In genomic region chr7:45403532-45404261, GRCm38 (mm10) we compare ENCODE assay signal across 8 mouse cellular contexts. TPM values are rescaled to one million over a fixed set of nuclear protein-coding genes. Genes with fewer than 3 reads are reported as not detected.
DNase-seq lines count a peak whose midpoint lies in the region; ATAC-seq and TF ChIP-seq lines count a peak whose summit lies in the region.

No protein-coding gene starts in this region.

- intact Hi-C loops in heart, postnatal 14 days (cut with DNase I): loop anchor here (2.0 kb wide), 1 partner anchor 99 kb away; no protein-coding TSS in a partner anchor

- no peak overlapping the region for H3K27ac ChIP-seq in neural tube, embryonic 15.5 days (replicated peaks)
- no peak overlapping the region for H3K27ac ChIP-seq in liver, embryonic 14.5 days
- H3K27ac ChIP-seq in spleen, adult 2 months (ENCODE audit: insufficient read depth, low read length): no peak overlapping the region

- no peaks in the 10 kb centered on the region for H3K36me3 ChIP-seq in neural tube, embryonic 15.5 days
- no peaks in the 10 kb centered on the region for H3K36me3 ChIP-seq in liver, embryonic 14.5 days (replicated peaks; ENCODE audit: control insufficient read depth, insufficient read depth, low read depth)
- H3K36me3 ChIP-seq in spleen, adult 2 months (ENCODE audit: control insufficient read depth, insufficient read depth, low read length): no peaks in the 10 kb centered on the region

- 50% methylated on average over 6 of the region's 6 CpGs for WGBS in neural tube, embryonic 15.5 days
- WGBS in liver, embryonic 14.5 days (ENCODE audit: insufficient replicate concordance): 36% methylated on average over 6 of the region's 6 CpGs
- 38% methylated on average over 6 of the region's 6 CpGs for WGBS in spleen, adult 2 months

- DNase-seq in cerebellum, adult 18-20 months: peak; percentile 53 to 65
- DNase-seq in neural tube, embryonic 10.5 days (ENCODE audit: extremely low spot score, low spot score): peak; percentile 61
- peak; percentile 69 for DNase-seq in brain, embryonic 14.5 days (ENCODE audit: low read depth)
- DNase-seq in heart, postnatal 14 days: peak; percentile 63 to 73
- peak; percentile 45 to 50 (median 47) for DNase-seq in liver, embryonic 14.5 days (ENCODE audit: low read depth in 3 of 3, low spot score in 3 of 3)
- peak; percentile 59 to 60 for DNase-seq in spleen, adult 2 months (ENCODE audit: low read depth in 1 of 2, low spot score in 2 of 2)

- peaks cover 39% of the 10 kb centered on the region for H3K27me3 ChIP-seq in neural tube, embryonic 15.5 days (replicated peaks)
- peaks cover 37% of the 10 kb centered on the region for H3K27me3 ChIP-seq in liver, embryonic 14.5 days (ENCODE audit: control insufficient read depth, insufficient read depth, low read length)
- H3K27me3 ChIP-seq in spleen, adult 2 months (ENCODE audit: control insufficient read depth, insufficient read depth, low read length): peaks cover 12% of the 10 kb centered on the region

- no peak for ATAC-seq in cerebellum, adult (ENCODE audit: insufficient number of reproducible peaks, low FRiP score, low TSS enrichment)
- ATAC-seq in neural tube, embryonic 15.5 days (ENCODE audit: low FRiP score): no peak
- ATAC-seq in liver, embryonic 14.5 days (ENCODE audit: insufficient read depth): no peak

- no peak for TF ChIP-seq EP300 in liver, embryonic 14.5 days (IDR thresholded peaks at IDR 0.05; ENCODE audit: low read depth)

- peak; percentile 56; the same call in 1 of the 2 replicates for TF ChIP-seq CTCF in brain, embryonic 14.5 days (IDR thresholded peaks at IDR 0.05; ENCODE audit: borderline replicate concordance, extremely low read depth, insufficient read depth, insufficient read length)
- TF ChIP-seq CTCF in liver, embryonic 14.5 days (IDR thresholded peaks at IDR 0.05; ENCODE audit: low read depth): peak; percentile 72
- peak; percentile 36; the same call in 1 of the 2 replicates for TF ChIP-seq CTCF in spleen, adult 2 months (IDR thresholded peaks at IDR 0.05; ENCODE audit: extremely low read depth, insufficient read depth, insufficient read length, insufficient replicate concordance)

- no peak overlapping the region for H3K4me2 ChIP-seq in neural tube, embryonic 15.5 days
- no peak overlapping the region for H3K4me2 ChIP-seq in liver, embryonic 14.5 days (ENCODE audit: low read depth)

- no peak for TF ChIP-seq POLR2A in brain, embryonic 14.5 days (IDR thresholded peaks at IDR 0.05; ENCODE audit: borderline replicate concordance, extremely low read depth, insufficient read depth, insufficient read length, poor library complexity, severe bottlenecking)
- TF ChIP-seq POLR2A in spleen, adult 2 months (IDR thresholded peaks at IDR 0.05; ENCODE audit: low read depth, low read length): no peak

- H3K9ac ChIP-seq in neural tube, embryonic 15.5 days (replicated peaks): no peak overlapping the region
- H3K9ac ChIP-seq in liver, embryonic 14.5 days (replicated peaks): no peak overlapping the region

- no peaks in the 10 kb centered on the region for H3K9me3 ChIP-seq in neural tube, embryonic 15.5 days (replicated peaks)
- no peaks in the 10 kb centered on the region for H3K9me3 ChIP-seq in liver, embryonic 14.5 days (ENCODE audit: control insufficient read depth, low read length)

- peaks cover 18% of the 10 kb centered on the region for H3K4me1 ChIP-seq in neural tube, embryonic 15.5 days
- no peaks in the 10 kb centered on the region for H3K4me1 ChIP-seq in liver, embryonic 14.5 days (replicated peaks; ENCODE audit: control insufficient read depth in 2 of 2, insufficient read depth in 2 of 2, low read length in 1 of 2)
- peaks cover 5% of the 10 kb centered on the region; the same call in 1 of the 2 replicates for H3K4me1 ChIP-seq in spleen, adult 2 months (ENCODE audit: control insufficient read depth, insufficient read depth, insufficient read length)

- H3K4me3 ChIP-seq in neural tube, embryonic 15.5 days (replicated peaks): no peak overlapping the region
- H3K4me3 ChIP-seq in liver, embryonic 14.5 days (ENCODE audit: insufficient read depth in 1 of 2, low read depth in 2 of 2, low read length in 2 of 2): no peak overlapping the region
- H3K4me3 ChIP-seq in spleen, adult 2 months (ENCODE audit: extremely low read depth, insufficient read depth, insufficient read length): no peak overlapping the region

RNA-seq across cellular contexts. Expression of gene Kcna7, which starts 1.8 kb away (rescaled TPM):
- 0.08 and 0.09 TPM in 2 replicates for polyA plus RNA-seq in neural tube, embryonic 15.5 days (2015; fragmentation: Nextera tagmentation; extraction: Ambion mirVana)
- 0.03 TPM in 1 of 2 replicates, not detected in the other for polyA plus RNA-seq in brain, embryonic 14.5 days (2012; rRNA removed)
- 1 to 10 TPM; 1.5 to 1.7 TPM for total RNA-seq in heart, postnatal 14 days (2021)
- polyA plus RNA-seq in liver, embryonic 14.5 days (2012; rRNA removed): not detected in 2 replicates
- polyA plus RNA-seq in liver, embryonic 14.5 days (2014; fragmentation: Nextera tagmentation; extraction: Ambion mirVana): not detected in 2 replicates
- 0.04 and 0.05 TPM in 2 replicates for polyA plus RNA-seq in spleen, adult 2 months (2012; rRNA removed)

RNA-seq across cellular contexts. Expression of gene Snrnp70, which starts 8.2 kb away (rescaled TPM):
- polyA plus RNA-seq in neural tube, embryonic 15.5 days (2015; fragmentation: Nextera tagmentation; extraction: Ambion mirVana): 166 and 190 TPM in 2 replicates
- polyA plus RNA-seq in brain, embryonic 14.5 days (2012; rRNA removed): 643 and 713 TPM in 2 replicates
- 100 to 1,000 TPM; 126 to 138 TPM for total RNA-seq in heart, postnatal 14 days (2021)
- polyA plus RNA-seq in liver, embryonic 14.5 days (2012; rRNA removed): 132 and 203 TPM in 2 replicates
- polyA plus RNA-seq in liver, embryonic 14.5 days (2014; fragmentation: Nextera tagmentation; extraction: Ambion mirVana): 28.0 and 28.8 TPM in 2 replicates
- polyA plus RNA-seq in spleen, adult 2 months (2012; rRNA removed): 273 and 277 TPM in 2 replicates

RNA-seq across cellular contexts. Expression of gene Ntf5, which starts 9.8 kb away (rescaled TPM):
- polyA plus RNA-seq in neural tube, embryonic 15.5 days (2015; fragmentation: Nextera tagmentation; extraction: Ambion mirVana): 0.91 TPM in 1 of 2 replicates, not detected in the other
- 0.23 and 0.27 TPM in 2 replicates for polyA plus RNA-seq in brain, embryonic 14.5 days (2012; rRNA removed)
- under 1 TPM in 1 of 2 experiments, not detected in 1; 0.14 TPM for total RNA-seq in heart, postnatal 14 days (2021)
- 0.04 and 0.20 TPM in 2 replicates for polyA plus RNA-seq in liver, embryonic 14.5 days (2012; rRNA removed)
- polyA plus RNA-seq in liver, embryonic 14.5 days (2014; fragmentation: Nextera tagmentation; extraction: Ambion mirVana): 0.18 and 0.19 TPM in 2 replicates
- polyA plus RNA-seq in spleen, adult 2 months (2012; rRNA removed): 0.12 and 0.33 TPM in 2 replicates

RNA-seq across cellular contexts. Expression of gene Lhb, which starts 16.9 kb away (rescaled TPM):
- 0.24 TPM in 1 of 2 replicates, not detected in the other for polyA plus RNA-seq in neural tube, embryonic 15.5 days (2015; fragmentation: Nextera tagmentation; extraction: Ambion mirVana)
- polyA plus RNA-seq in brain, embryonic 14.5 days (2012; rRNA removed): 1.1 and 1.7 TPM in 2 replicates
- not detected for total RNA-seq in heart, postnatal 14 days (2021)
- not detected in 2 replicates for polyA plus RNA-seq in liver, embryonic 14.5 days (2012; rRNA removed)
- not detected in 2 replicates for polyA plus RNA-seq in liver, embryonic 14.5 days (2014; fragmentation: Nextera tagmentation; extraction: Ambion mirVana)
- not detected in 2 replicates for polyA plus RNA-seq in spleen, adult 2 months (2012; rRNA removed)

RNA-seq across cellular contexts. Expression of gene Gys1, which starts 30.9 kb away (rescaled TPM):
- polyA plus RNA-seq in neural tube, embryonic 15.5 days (2015; fragmentation: Nextera tagmentation; extraction: Ambion mirVana): 21.7 and 24.0 TPM in 2 replicates
- polyA plus RNA-seq in brain, embryonic 14.5 days (2012; rRNA removed): 26.7 and 30.6 TPM in 2 replicates
- total RNA-seq in heart, postnatal 14 days (2021): 10 to 100 TPM; 86.1 to 90.2 TPM
- 3.2 and 3.6 TPM in 2 replicates for polyA plus RNA-seq in liver, embryonic 14.5 days (2012; rRNA removed)
- polyA plus RNA-seq in liver, embryonic 14.5 days (2014; fragmentation: Nextera tagmentation; extraction: Ambion mirVana): 2.8 and 3.1 TPM in 2 replicates
- 12.4 and 14.4 TPM in 2 replicates for polyA plus RNA-seq in spleen, adult 2 months (2012; rRNA removed)
